Mouse (Mus musculus) spleen, postnatal 36 days (tissue): ENCODE data around the gene Snd1.

Experiments
- DNase-seq, 2 experiments: peaks; one replicate each; pipeline ENCODE4 v3.0.0; 2022; ENCODE audit warnings: low spot score in 2 of 2, mixed read lengths in 1 of 2

The Snd1 gene

GRCm38 (mm10) chr6:28867516-28868251, 392.7 kb downstream of the Snd1 start:
- no peak for DNase-seq

GRCm38 (mm10) chr6:28871725-28872420, 396.9 kb downstream of the Snd1 start:
- no peak for DNase-seq

DNA sequence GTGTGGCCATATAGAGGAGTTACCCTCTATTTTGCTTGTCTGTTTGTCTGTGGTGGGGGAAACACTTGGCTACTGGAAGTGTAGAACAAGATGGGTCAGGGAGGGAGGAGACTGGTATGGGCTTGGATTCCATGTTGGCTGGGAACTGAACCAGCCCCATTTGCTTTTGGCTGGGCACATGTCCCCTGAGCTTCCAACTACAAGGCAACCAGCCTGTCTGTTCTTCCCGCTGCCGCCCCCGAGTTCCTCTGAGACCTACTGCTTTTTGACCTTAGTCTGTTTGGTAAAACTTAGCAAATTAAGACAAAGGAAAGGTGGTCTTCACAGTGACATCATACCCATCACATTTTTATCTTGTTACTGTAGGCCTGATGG, 397.5 kb downstream of the Snd1 start:
- DNase-seq: no peak

GRCm38 (mm10) chr6:28874053-28874452, 399.1 kb downstream of the Snd1 start:
- DNase-seq: no peak

- no peak for DNase-seq
Measured at GRCm38 (mm10) chr6:28874759-28875158, 399.8 kb downstream of the Snd1 start.

GRCm38 (mm10) chr6:28875333-28875732, 400.4 kb downstream of the Snd1 start:
- no peak for DNase-seq

DNA sequence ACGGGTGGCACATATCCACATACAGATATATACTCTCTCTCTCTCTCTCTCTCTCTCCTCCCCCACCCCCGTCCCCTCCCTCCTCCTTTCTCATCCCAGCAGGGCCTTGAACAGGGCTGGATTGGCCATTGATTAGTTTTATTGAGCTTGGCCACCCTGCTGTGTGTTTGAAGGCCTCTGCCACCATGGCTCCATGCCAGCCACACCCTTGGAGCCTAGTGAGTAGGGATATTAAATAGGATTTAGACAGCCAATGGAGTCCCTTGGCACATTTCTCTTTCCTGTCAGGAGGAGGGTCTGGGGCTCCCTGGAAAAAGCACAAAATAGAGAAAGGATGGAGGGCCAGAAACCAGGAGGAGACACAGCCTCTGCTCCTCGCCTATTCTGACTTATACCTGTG, 401.6 kb downstream of the Snd1 start:
- DNase-seq: no peak

- peak; percentile 6 to 8 for DNase-seq
Measured at GRCm38 (mm10) chr6:28877945-28878666, 403.2 kb downstream of the Snd1 start.

GRCm38 (mm10) chr6:28879315-28879714, 404.4 kb downstream of the Snd1 start:
- DNase-seq: no peak

- DNase-seq: no peak
Measured at GRCm38 (mm10) chr6:28880909-28881308, 406.0 kb downstream of the Snd1 start.

GRCm38 (mm10) chr6:28883518-28883917, 408.6 kb downstream of the Snd1 start:
- DNase-seq: no peak

GRCm38 (mm10) chr6:28886724-28887440, 411.9 kb downstream of the Snd1 start:
- DNase-seq: no peak

DNA sequence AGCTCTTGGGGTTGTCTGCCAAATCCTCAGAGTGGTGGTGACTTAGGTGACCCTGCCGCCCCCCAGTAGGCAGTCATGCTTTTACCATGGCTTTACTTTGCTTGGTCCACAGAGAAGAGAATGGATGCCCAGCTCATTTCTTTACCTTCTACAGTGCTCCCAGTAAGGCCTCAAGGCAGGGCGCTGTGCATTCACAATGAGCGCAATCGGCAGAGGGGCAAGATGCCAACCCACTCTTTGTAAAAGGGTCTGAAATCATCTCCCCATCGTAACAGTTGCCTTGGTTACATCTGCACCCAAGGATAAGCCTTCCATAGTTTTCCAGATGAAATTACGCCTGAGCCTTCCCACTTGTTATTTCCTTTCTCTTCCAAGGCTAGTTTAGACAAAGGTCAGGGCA, 415.5 kb downstream of the Snd1 start:
- no peak for DNase-seq

DNA sequence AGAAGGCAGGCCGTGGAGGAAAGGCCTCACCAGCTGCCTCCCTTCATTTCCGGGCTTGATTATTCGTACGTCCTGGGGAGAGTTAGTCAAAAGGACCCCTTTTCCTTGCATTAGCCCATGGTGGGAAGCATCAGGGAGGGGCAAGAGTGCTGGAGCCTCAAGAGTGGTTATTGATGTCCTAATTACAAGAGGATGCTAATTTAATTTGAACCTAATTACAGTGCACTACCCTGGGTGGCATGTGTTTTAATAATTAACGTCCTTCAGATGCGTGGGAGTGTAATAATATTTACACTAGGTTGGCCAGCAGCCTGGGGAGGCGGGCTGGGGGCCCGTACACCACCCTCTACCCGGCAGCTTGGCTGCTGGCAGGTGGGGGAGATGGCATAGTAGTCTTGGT, 416.5 kb downstream of the Snd1 start:
- no peak for DNase-seq

- no peak for DNase-seq
Measured at GRCm38 (mm10) chr6:28895004-28895515, 420.1 kb downstream of the Snd1 start.

- no peak for DNase-seq
Measured at GRCm38 (mm10) chr6:28895726-28896125, 420.8 kb downstream of the Snd1 start.

- no peak for DNase-seq
Measured at GRCm38 (mm10) chr6:28896762-28897320, 421.9 kb downstream of the Snd1 start.

GRCm38 (mm10) chr6:28897326-28898085, 422.6 kb downstream of the Snd1 start:
- DNase-seq: no peak

- DNase-seq: peak in 1 of 2 experiments; percentile 16
Measured at GRCm38 (mm10) chr6:28898836-28899235, 423.9 kb downstream of the Snd1 start.

- DNase-seq: no peak
Measured at GRCm38 (mm10) chr6:28902573-28902972, 427.6 kb downstream of the Snd1 start.

GRCm38 (mm10) chr6:28904417-28904816, 429.5 kb downstream of the Snd1 start:
- no peak for DNase-seq
